Mouse (Mus musculus): ENCODE results near the gene Gm10188.

GRCm38 (mm10) chr1:132209400-132209799 is 20.2 kb downstream of the Gm10188 start:
- TF ChIP-seq GATA1 (IDR thresholded peaks at IDR 0.05; ENCODE audit: borderline replicate concordance, low read length), result no peak
- TF ChIP-seq FLI1 (IDR thresholded peaks at IDR 0.05; ENCODE audit: low read length), result no peak

Measured in megakaryocyte, embryonic 14.5 days (primary cell).